Mouse (Mus musculus) intestine, embryonic 16.5 days (tissue): ENCODE results near the gene Alad. TPM values are rescaled to one million over a fixed set of nuclear protein-coding genes. Genes with fewer than 3 reads are reported as not detected.

Experiments used
- ATAC-seq: fragments of 200-750 bp; cut with Nextera tagmentation; 2 replicates; pipeline ENCODE4 v1.8.0; 2017; ENCODE audit warnings: moderate TSS enrichment, moderate library complexity
- H3K27ac ChIP-seq: fragments of 300-500 bp; sonication (generic); 2 replicates; pipeline ENCODE4 v1.5.1; 2014; ENCODE audit warnings: mild to moderate bottlenecking, low read length
- H3K27me3 ChIP-seq: fragments of 300-500 bp; sonication (generic); replicated peaks from 2 replicates; pipeline ENCODE4 v1.6.1; 2014; ENCODE audit warnings: low read length, control low read depth, mixed read lengths; ENCODE audit not compliant: control insufficient read depth, insufficient read depth
- H3K36me3 ChIP-seq: fragments of 300-500 bp; sonication (generic); 2 replicates; pipeline ENCODE4 v1.6.1; 2014; ENCODE audit warnings: low read length, control low read depth; ENCODE audit not compliant: control insufficient read depth, insufficient read depth
- H3K4me1 ChIP-seq: fragments of 300-500 bp; sonication (generic); 2 replicates; pipeline ENCODE4 v1.6.1; 2014; ENCODE audit warnings: low read length, control low read depth, mixed read lengths; ENCODE audit not compliant: control insufficient read depth, insufficient read depth
- H3K4me2 ChIP-seq: fragments of 300-500 bp; sonication (generic); 2 replicates; pipeline ENCODE4 v1.6.1; 2014; ENCODE audit warnings: low read depth, low read length, control low read depth
- H3K4me3 ChIP-seq: fragments of 300-500 bp; sonication (generic); 2 replicates; pipeline ENCODE4 v1.5.1; 2014; ENCODE audit warnings: mild to moderate bottlenecking, low read length
- H3K9ac ChIP-seq: fragments of 300-500 bp; sonication (generic); 2 replicates; pipeline ENCODE4 v1.6.1; 2014; ENCODE audit warnings: low read depth, low read length
- H3K9me3 ChIP-seq: fragments of 300-500 bp; sonication (generic); 2 replicates; pipeline ENCODE4 v1.6.1; 2016; ENCODE audit warnings: low read length, control low read depth; ENCODE audit not compliant: control insufficient read depth
- WGBS: fragments of 180-500 bp; shearing (Covaris S2); extraction: QIAGEN DNeasy Blood & Tissue Kit; methylation state at CpG from one replicate; pipeline ENCODE4 v1.1.7; 2014; 5-methylcytosine and 5-hydroxymethylcytosine counted together
- polyA plus RNA-seq: library from polyadenylated mRNA; unstranded; fragments of >200 nt; fragmentation: Nextera tagmentation; extraction: Ambion mirVana; gene quantifications from 2 replicates; pipeline ENCODE4 v1.2.1, GENCODE M21; 2015

The Alad gene
- polyA plus RNA-seq, 1 experiment from 2014 or later = 191 TPM

- no peaks in the 10 kb centered on the region for H3K27me3 ChIP-seq
- WGBS = 1% methylated on average over 7 of the region's 7 CpGs
- peak overlapping the region; percentile 92 for H3K27ac ChIP-seq
- H3K4me2 ChIP-seq = peak overlapping the region; percentile 56
- peaks cover 10% of the 10 kb centered on the region for H3K36me3 ChIP-seq
- H3K4me3 ChIP-seq = peak overlapping the region; percentile 79
- H3K4me1 ChIP-seq = peaks cover 11% of the 10 kb centered on the region
- H3K9ac ChIP-seq = peak overlapping the region; percentile 90
- no peak; the same call in 1 of the 2 replicates for ATAC-seq
- H3K9me3 ChIP-seq = no peaks in the 10 kb centered on the region
These were observed 18.2 kb downstream of the Alad start for GRCm38 (mm10) chr4:62501534-62501933.

GRCm38 (mm10) chr4:62500799-62501198 lies 18.9 kb downstream of the Alad start:
- H3K4me3 ChIP-seq = peak overlapping the region; percentile 79
- peaks cover 11% of the 10 kb centered on the region for H3K4me1 ChIP-seq
- peaks cover 10% of the 10 kb centered on the region for H3K36me3 ChIP-seq
- H3K27ac ChIP-seq = peak overlapping the region; percentile 92
- no peaks in the 10 kb centered on the region for H3K27me3 ChIP-seq
- no peak overlapping the region for H3K9ac ChIP-seq
- no peaks in the 10 kb centered on the region for H3K9me3 ChIP-seq
- H3K4me2 ChIP-seq = peak overlapping the region; percentile 56
- 57% methylated on average over 4 of the region's 4 CpGs for WGBS
- peak; percentile 58 for ATAC-seq

GRCm38 (mm10) chr4:62496815-62497214 lies 22.9 kb downstream of the Alad start:
- no peak overlapping the region for H3K4me3 ChIP-seq
- H3K36me3 ChIP-seq = peaks cover 10% of the 10 kb centered on the region
- H3K4me2 ChIP-seq = no peak overlapping the region
- 0 out of 2 replicates have a peak overlapping the region, but pooled peaks have one; percentile 8 for H3K27ac ChIP-seq
- ATAC-seq = peak; percentile 10; the same call in 1 of the 2 replicates
- H3K27me3 ChIP-seq = no peaks in the 10 kb centered on the region
- H3K9ac ChIP-seq = no peak overlapping the region
- H3K9me3 ChIP-seq = no peaks in the 10 kb centered on the region
- H3K4me1 ChIP-seq = peaks cover 8% of the 10 kb centered on the region
- WGBS = 54% methylated on average over 8 of the region's 8 CpGs

- H3K9me3 ChIP-seq = no peaks in the 10 kb centered on the region
- WGBS = 68% methylated on average over 8 of the region's 8 CpGs
- H3K27me3 ChIP-seq = no peaks in the 10 kb centered on the region
- H3K4me3 ChIP-seq = no peak overlapping the region
- peaks cover 10% of the 10 kb centered on the region for H3K36me3 ChIP-seq
- no peak overlapping the region for H3K4me2 ChIP-seq
- peaks cover 8% of the 10 kb centered on the region for H3K4me1 ChIP-seq
- no peak overlapping the region for H3K9ac ChIP-seq
- no peak for ATAC-seq
- 0 out of 2 replicates have a peak overlapping the region, but pooled peaks have one; percentile 9 for H3K27ac ChIP-seq
These were observed 23.8 kb downstream of the Alad start for GRCm38 (mm10) chr4:62495946-62496345.

GRCm38 (mm10) chr4:62494230-62494629 lies 25.5 kb downstream of the Alad start:
- H3K27me3 ChIP-seq = no peaks in the 10 kb centered on the region
- H3K4me2 ChIP-seq = no peak overlapping the region
- 0 out of 2 replicates have a peak, but pooled peaks cover 3% of the 10 kb centered on the region for H3K4me1 ChIP-seq
- no peak for ATAC-seq
- peaks cover 3% of the 10 kb centered on the region for H3K36me3 ChIP-seq
- H3K4me3 ChIP-seq = no peak overlapping the region
- H3K9me3 ChIP-seq = no peaks in the 10 kb centered on the region
- no peak overlapping the region for H3K27ac ChIP-seq
- 68% methylated on average over 9 of the region's 9 CpGs for WGBS
- no peak overlapping the region for H3K9ac ChIP-seq

GRCm38 (mm10) chr4:62492682-62493081 lies 27.0 kb downstream of the Alad start:
- H3K27ac ChIP-seq = no peak overlapping the region
- H3K4me3 ChIP-seq = no peak overlapping the region
- 86% methylated on average over 2 of the region's 2 CpGs for WGBS
- H3K27me3 ChIP-seq = no peaks in the 10 kb centered on the region
- H3K4me2 ChIP-seq = no peak overlapping the region
- no peak for ATAC-seq
- 0 out of 2 replicates have a peak, but pooled peaks cover 3% of the 10 kb centered on the region for H3K4me1 ChIP-seq
- no peak overlapping the region for H3K9ac ChIP-seq
- no peaks in the 10 kb centered on the region; the same call in 1 of the 2 replicates for H3K36me3 ChIP-seq
- no peaks in the 10 kb centered on the region for H3K9me3 ChIP-seq

- H3K4me3 ChIP-seq = no peak overlapping the region
- no peak for ATAC-seq
- H3K27me3 ChIP-seq = no peaks in the 10 kb centered on the region
- H3K4me2 ChIP-seq = no peak overlapping the region
- no peak overlapping the region for H3K27ac ChIP-seq
- H3K9ac ChIP-seq = no peak overlapping the region
- H3K4me1 ChIP-seq = peaks cover 3% of the 10 kb centered on the region; the same call in 1 of the 2 replicates
- H3K36me3 ChIP-seq = no peaks in the 10 kb centered on the region
- WGBS = 77% methylated on average over 2 of the region's 2 CpGs
- H3K9me3 ChIP-seq = no peaks in the 10 kb centered on the region
These were observed 31.8 kb downstream of the Alad start for GRCm38 (mm10) chr4:62487914-62488313.

GRCm38 (mm10) chr4:62487172-62487571 lies 32.5 kb downstream of the Alad start:
- H3K9ac ChIP-seq = no peak overlapping the region
- no peak overlapping the region for H3K4me2 ChIP-seq
- H3K27ac ChIP-seq = no peak overlapping the region
- WGBS = 86% methylated on average over 5 of the region's 5 CpGs
- no peaks in the 10 kb centered on the region for H3K9me3 ChIP-seq
- no peak for ATAC-seq
- no peak overlapping the region for H3K4me3 ChIP-seq
- peaks cover 3% of the 10 kb centered on the region; the same call in 1 of the 2 replicates for H3K4me1 ChIP-seq
- H3K36me3 ChIP-seq = no peaks in the 10 kb centered on the region
- no peaks in the 10 kb centered on the region for H3K27me3 ChIP-seq

- Histone ChIP-seq H3K27ac (no peak overlapping the region), H3K9ac (no peak overlapping the region), H3K9me3 (no peaks in the 10 kb centered on the region), H3K4me3 (no peak overlapping the region), H3K4me2 (no peak overlapping the region), H3K27me3 (no peaks in the 10 kb centered on the region), H3K36me3 (no peaks in the 10 kb centered on the region), H3K4me1 (peaks cover 3% of the 10 kb centered on the region; the same call in 1 of the 2 replicates)
- ATAC-seq = no peak
- WGBS = 92% methylated on average over 15 of the region's 15 CpGs
These were observed 33.5 kb downstream of the Alad start for GRCm38 (mm10) chr4:62486162-62486696.
